Mouse (Mus musculus) midbrain, postnatal 0 days (tissue): ENCODE data around the gene Parp9. TPM values are rescaled to one million over a fixed set of nuclear protein-coding genes. Genes with fewer than 3 reads are reported as not detected.
"Not testable (repeated sequence)": the region's sequence is repeated elsewhere in the genome, so short reads cannot be mapped to it uniquely, and the experiment has no call there.

ENCODE experiments used
- ATAC-seq: fragments of 200-750 bp; cut with Nextera tagmentation; 2 replicates; pipeline ENCODE4 v1.8.0; 2017; ENCODE audit warnings: moderate number of reproducible peaks, mild to moderate bottlenecking, moderate TSS enrichment, moderate library complexity; ENCODE audit not compliant: low FRiP score
- DNase-seq: peaks from one replicate; pipeline ENCODE4 v3.0.0-alpha.2; 2015; ENCODE audit warnings: low spot score
- H3K27ac ChIP-seq: fragments of 300-500 bp; sonication (generic); 2 replicates; pipeline ENCODE4 v1.5.1; 2014; ENCODE audit warnings: low read depth, mild to moderate bottlenecking, low read length, mixed read lengths
- H3K27me3 ChIP-seq: fragments of 300-500 bp; sonication (generic); 2 replicates; pipeline ENCODE4 v1.6.1; 2014; ENCODE audit warnings: low read length, control low read depth, mixed read lengths; ENCODE audit not compliant: insufficient read depth
- H3K36me3 ChIP-seq: fragments of 300-500 bp; sonication (generic); 2 replicates; pipeline ENCODE4 v1.6.1; 2014; ENCODE audit warnings: low read length, control low read depth, mixed read lengths; ENCODE audit not compliant: insufficient read depth
- H3K4me1 ChIP-seq: fragments of 300-500 bp; sonication (generic); 2 replicates; pipeline ENCODE4 v1.6.1; 2014; ENCODE audit warnings: mild to moderate bottlenecking, control low read depth, antibody characterized with exemption, low read length, mixed read lengths; ENCODE audit not compliant: insufficient read depth
- H3K4me2 ChIP-seq: fragments of 300-500 bp; sonication (generic); 2 replicates; pipeline ENCODE4 v1.6.1; 2014; ENCODE audit warnings: low read depth, mild to moderate bottlenecking, low read length, mixed read lengths; ENCODE audit not compliant: poor library complexity, severe bottlenecking
- H3K4me3 ChIP-seq: fragments of 300-500 bp; sonication (generic); 2 replicates; pipeline ENCODE4 v1.5.1; 2014; ENCODE audit warnings: low read depth, mild to moderate bottlenecking, low read length, moderate library complexity
- H3K9ac ChIP-seq: fragments of 300-500 bp; sonication (generic); replicated peaks from 2 replicates; pipeline ENCODE4 v1.6.1; 2014; ENCODE audit warnings: mild to moderate bottlenecking, low read length, moderate library complexity, mixed read lengths; ENCODE audit not compliant: poor library complexity, severe bottlenecking
- H3K9me3 ChIP-seq: fragments of 300-500 bp; sonication (generic); 2 replicates; pipeline ENCODE4 v1.6.1; 2016; ENCODE audit warnings: low read length, control low read depth
- CTCF ChIP-seq: IDR thresholded peaks from 2 replicates; pipeline ENCODE4 v1.5.1; 2016; ENCODE audit warnings: antibody characterized with exemption, mild to moderate bottlenecking
- WGBS: fragments of 180-500 bp; shearing (Covaris S2); extraction: QIAGEN DNeasy Blood & Tissue Kit; methylation state at CpG from one replicate; pipeline ENCODE4 v1.1.7; 2014; 5-methylcytosine and 5-hydroxymethylcytosine counted together
- polyA plus RNA-seq: library from polyadenylated mRNA; unstranded; fragments of >200 nt; fragmentation: Nextera tagmentation; extraction: Ambion mirVana; gene quantifications from 2 replicates; pipeline ENCODE4 v1.2.1, GENCODE M21; 2015
- total RNA-seq: library from RNA; depleted of rRNA; stranded (reverse); fragments of >200 nt; gene quantifications from 2 replicates; pipeline ENCODE4 v1.2.3, GENCODE M21; 2014; rRNA removed

Gene Parp9
- total and polyA plus RNA-seq, 2 experiments from 2014 or later, result 1.9 to 3.0 TPM

- H3K9me3 ChIP-seq, result no peaks in the 10 kb centered on the region
- WGBS, result 86% methylated on average over 3 of the region's 3 CpGs
These were observed 55.0 kb downstream of the Parp9 start for GRCm38 (mm10) chr16:35993316-35993715.

GRCm38 (mm10) chr16:35998852-35999251 is 60.6 kb downstream of the Parp9 start:
- H3K36me3 ChIP-seq, H3K4me2 ChIP-seq, H3K4me1 ChIP-seq, H3K4me3 ChIP-seq, DNase-seq, H3K27ac ChIP-seq, H3K9me3 ChIP-seq, H3K27me3 ChIP-seq, H3K9ac ChIP-seq, ATAC-seq: not testable (repeated sequence)
- 93% methylated on average over 4 of the region's 4 CpGs for WGBS

More at GRCm38 (mm10) chr16:35993316-35993715, 55.0 kb downstream of the Parp9 start:
- Histone ChIP-seq H3K4me1 (no peaks in the 10 kb centered on the region), H3K27me3 (no peaks in the 10 kb centered on the region), H3K4me2 (no peak overlapping the region), H3K27ac (no peak overlapping the region), H3K36me3 (no peaks in the 10 kb centered on the region), H3K4me3 (no peak overlapping the region), H3K9ac (no peak overlapping the region)
- TF ChIP-seq CTCF, result no peak
- DNase-seq (no peak), ATAC-seq (no peak)

- Histone ChIP-seq H3K4me1 (no peaks in the 10 kb centered on the region), H3K27me3 (no peaks in the 10 kb centered on the region), H3K36me3 (peaks cover 8% of the 10 kb centered on the region), H3K4me2 (no peak overlapping the region), H3K9ac (no peak overlapping the region), H3K4me3 (no peak overlapping the region), H3K9me3 (no peaks in the 10 kb centered on the region), H3K27ac (no peak overlapping the region)
- no peak for ATAC-seq
- no peak for TF ChIP-seq CTCF
- 96% methylated on average over 3 of the region's 3 CpGs for WGBS
- DNase-seq, result no peak
These were observed 70.1 kb downstream of the Parp9 start for GRCm38 (mm10) chr16:36008396-36008795.

GRCm38 (mm10) chr16:36016335-36016734 is 78.1 kb downstream of the Parp9 start:
- no peak for TF ChIP-seq CTCF
- WGBS, result 92% methylated on average over 1 of the region's 1 CpGs
- Histone ChIP-seq H3K9me3 (no peaks in the 10 kb centered on the region), H3K4me3 (no peak overlapping the region), H3K27me3 (no peaks in the 10 kb centered on the region), H3K4me1 (no peaks in the 10 kb centered on the region), H3K4me2 (no peak overlapping the region), H3K9ac (no peak overlapping the region), H3K36me3 (peaks cover 24% of the 10 kb centered on the region), H3K27ac (no peak overlapping the region)
- ATAC-seq (no peak), DNase-seq (no peak)

Other genes starting within 250 kb of the Parp9 start
- 84.3 and 87.8 TPM in 2 replicates for gene Dirc2, start 169.1 kb upstream of the Parp9 start, total RNA-seq
- gene Dirc2, start 169.1 kb upstream of the Parp9 start, polyA plus RNA-seq, result 31.1 and 35.2 TPM in 2 replicates
- 5.2 and 5.3 TPM in 2 replicates for gene Hspbap1, start 168.1 kb upstream of the Parp9 start, total RNA-seq
- 4.7 and 5.0 TPM in 2 replicates for gene Hspbap1, start 168.1 kb upstream of the Parp9 start, polyA plus RNA-seq
- gene Parp14, start 66.9 kb upstream of the Parp9 start, total RNA-seq, result 0.85 and 1.2 TPM in 2 replicates
- gene Parp14, start 66.9 kb upstream of the Parp9 start, polyA plus RNA-seq, result 0.22 and 0.27 TPM in 2 replicates
- gene Dtx3l, start 681 bp downstream of the Parp9 start, total RNA-seq, result 1.9 and 2.3 TPM in 2 replicates
- 0.93 and 1.2 TPM in 2 replicates for gene Dtx3l, start 681 bp downstream of the Parp9 start, polyA plus RNA-seq
- 68.5 and 84.4 TPM in 2 replicates for gene Kpna1, start 40.3 kb downstream of the Parp9 start, total RNA-seq
- gene Kpna1, start 40.3 kb downstream of the Parp9 start, polyA plus RNA-seq, result 56.0 and 61.6 TPM in 2 replicates
- gene Wdr5b, start 102.7 kb downstream of the Parp9 start, total RNA-seq, result 5.8 and 9.3 TPM in 2 replicates
- 6.1 and 6.6 TPM in 2 replicates for gene Wdr5b, start 102.7 kb downstream of the Parp9 start, polyA plus RNA-seq
- gene Fam162a, start 133.1 kb downstream of the Parp9 start, total RNA-seq, result 9.2 and 25.0 TPM in 2 replicates
- 117 and 123 TPM in 2 replicates for gene Fam162a, start 133.1 kb downstream of the Parp9 start, polyA plus RNA-seq
- gene Ccdc58, start 133.2 kb downstream of the Parp9 start, total RNA-seq, result 8.2 and 14.3 TPM in 2 replicates
- gene Ccdc58, start 133.2 kb downstream of the Parp9 start, polyA plus RNA-seq, result 22.9 and 26.6 TPM in 2 replicates
- gene Csta1, start 192.8 kb downstream of the Parp9 start, total RNA-seq, result 0.22 TPM in 1 of 2 replicates, not detected in the other
- gene Csta1, start 192.8 kb downstream of the Parp9 start, polyA plus RNA-seq, result not detected in 2 replicates
- gene Stfa2l1, start 218.3 kb downstream of the Parp9 start, total RNA-seq, result not detected in 2 replicates
- 0.58 TPM in 1 of 2 replicates, not detected in the other for gene Stfa2l1, start 218.3 kb downstream of the Parp9 start, polyA plus RNA-seq
- gene Gm5483, start 245.7 kb downstream of the Parp9 start, total RNA-seq, result not detected in 2 replicates
- 0.48 and 1.0 TPM in 2 replicates for gene Gm5483, start 245.7 kb downstream of the Parp9 start, polyA plus RNA-seq